Mouse (Mus musculus): ENCODE results near the gene Prune2.

Gene Prune2

DNA sequence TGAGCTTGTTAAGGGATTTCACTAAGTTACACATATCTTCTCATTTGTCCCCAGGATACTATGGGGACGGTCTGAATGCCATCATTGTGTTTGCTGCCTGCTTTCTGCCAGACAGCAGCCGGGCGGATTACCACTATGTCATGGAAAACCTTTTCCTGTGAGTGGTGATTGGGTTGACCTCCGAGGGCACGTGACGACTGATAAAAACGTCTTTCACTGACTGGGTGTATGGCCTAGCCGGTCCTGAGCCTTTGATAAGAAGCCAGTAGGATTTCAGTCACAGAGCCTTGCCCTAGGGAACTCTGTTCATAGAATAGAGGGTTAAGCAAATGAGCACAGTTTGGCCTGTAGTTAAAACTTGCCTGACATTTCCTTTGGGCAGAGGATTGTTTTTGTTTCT is 243.1 kb downstream of the Prune2 start:
- no peak for DNase-seq (ENCODE audit: low spot score)

DNA sequence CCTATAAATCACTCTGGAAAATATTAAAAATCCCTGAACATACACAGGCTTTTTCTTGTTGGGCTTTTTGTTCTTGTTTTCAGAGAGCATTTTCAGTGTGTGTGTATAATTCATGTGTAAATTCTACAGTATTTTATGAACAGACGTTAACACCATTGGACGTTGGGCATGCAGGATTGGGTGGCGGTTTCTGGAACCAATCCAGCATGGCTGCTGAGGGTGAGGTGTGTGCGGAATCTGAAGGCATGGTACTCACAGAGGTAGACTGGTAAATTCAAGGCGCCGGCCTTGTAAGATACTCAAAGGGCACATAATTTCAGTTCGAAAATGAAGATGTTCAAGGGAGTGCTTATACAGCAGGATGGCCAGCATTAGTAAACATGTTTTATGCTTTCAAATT is 251.2 kb downstream of the Prune2 start:
- DNase-seq (ENCODE audit: low spot score) = no peak

DNA sequence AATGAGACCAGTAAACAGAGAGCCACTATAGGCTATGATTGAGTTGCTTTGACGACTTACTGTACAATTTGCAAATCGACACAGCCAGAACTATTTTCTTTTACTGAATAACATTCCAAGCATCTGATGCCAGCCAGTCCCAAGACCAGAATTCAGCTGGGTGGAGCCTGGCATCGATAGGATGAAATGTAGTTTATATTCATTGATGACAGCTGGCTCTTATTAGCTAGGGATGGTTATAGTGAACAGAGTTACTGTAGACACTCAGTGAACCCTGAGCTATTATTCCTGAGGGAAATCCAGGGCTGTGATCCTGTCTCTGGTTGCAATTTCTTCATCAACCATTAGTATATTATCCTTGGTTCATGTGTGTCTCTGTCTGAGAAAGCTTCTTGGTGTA is 254.6 kb downstream of the Prune2 start:
- DNase-seq (ENCODE audit: low spot score) = no peak

DNA sequence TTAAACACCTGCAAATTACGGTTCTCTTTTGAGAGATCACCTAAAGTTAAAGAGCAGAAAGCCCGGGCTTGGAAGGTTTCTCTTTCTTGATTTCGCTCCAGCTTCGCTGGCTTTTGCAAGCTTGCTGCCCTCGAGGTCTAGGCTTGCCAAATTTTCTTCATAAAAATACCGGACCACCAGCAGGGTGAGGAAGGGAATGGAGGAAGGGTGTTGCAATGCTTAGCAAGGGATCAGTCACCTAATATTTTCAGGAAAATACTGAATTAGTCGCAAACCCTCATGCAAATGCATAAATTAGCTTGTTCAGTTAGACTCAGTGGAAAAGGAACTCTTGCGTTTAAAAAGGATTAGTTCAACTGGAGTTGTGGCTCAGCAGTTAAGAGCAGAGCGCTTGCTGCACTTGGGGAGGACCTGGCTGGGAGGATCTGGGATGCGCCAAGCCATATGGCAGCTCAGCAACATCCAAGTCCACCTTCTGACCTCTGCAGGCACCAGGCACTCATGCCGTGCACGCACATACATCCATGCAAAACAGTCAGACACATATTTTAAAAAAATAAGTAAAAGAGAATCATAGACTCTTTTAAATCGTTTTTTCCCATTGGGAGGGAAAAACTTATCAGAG is 259.1 kb downstream of the Prune2 start:
- DNase-seq (ENCODE audit: low spot score) = no peak

GRCm38 (mm10) chr19:17218195-17218594 is 262.3 kb downstream of the Prune2 start:
- no peak for DNase-seq (ENCODE audit: low spot score)

- DNase-seq (ENCODE audit: low spot score) = no peak
Observed at GRCm38 (mm10) chr19:17223801-17224200, 267.9 kb downstream of the Prune2 start.

DNA sequence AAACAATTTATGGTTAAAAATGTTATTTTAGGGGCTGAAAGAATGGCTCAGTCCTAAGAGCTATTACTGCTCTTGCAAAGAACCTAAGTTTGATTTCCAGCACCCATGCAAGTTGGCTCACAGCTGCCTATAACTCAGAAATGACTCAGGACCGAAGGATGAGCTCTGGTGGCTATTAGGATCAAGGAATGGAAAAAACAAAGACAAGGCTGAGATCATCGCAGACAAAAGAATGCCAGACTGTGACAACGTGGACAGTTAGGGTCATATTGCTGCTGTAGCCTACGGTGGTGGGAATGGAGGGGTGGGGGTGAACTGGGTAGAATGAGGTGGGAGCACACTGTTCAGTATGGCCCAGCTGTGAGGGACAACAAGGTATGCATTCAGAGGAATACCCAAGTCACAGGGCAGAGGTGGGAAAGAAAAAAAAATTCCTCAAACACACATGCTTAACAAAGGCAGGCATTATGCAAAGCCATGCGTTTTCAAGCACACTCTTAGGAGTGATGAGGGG is 269.7 kb downstream of the Prune2 start:
- no peak for DNase-seq (ENCODE audit: low spot score)

GRCm38 (mm10) chr19:17226096-17226495 is 270.2 kb downstream of the Prune2 start:
- no peak for DNase-seq (ENCODE audit: low spot score)

GRCm38 (mm10) chr19:17230013-17230412 is 274.1 kb downstream of the Prune2 start:
- no peak for DNase-seq (ENCODE audit: low spot score)

GRCm38 (mm10) chr19:17238471-17238870 is 282.6 kb downstream of the Prune2 start:
- no peak for DNase-seq (ENCODE audit: low spot score)

DNA sequence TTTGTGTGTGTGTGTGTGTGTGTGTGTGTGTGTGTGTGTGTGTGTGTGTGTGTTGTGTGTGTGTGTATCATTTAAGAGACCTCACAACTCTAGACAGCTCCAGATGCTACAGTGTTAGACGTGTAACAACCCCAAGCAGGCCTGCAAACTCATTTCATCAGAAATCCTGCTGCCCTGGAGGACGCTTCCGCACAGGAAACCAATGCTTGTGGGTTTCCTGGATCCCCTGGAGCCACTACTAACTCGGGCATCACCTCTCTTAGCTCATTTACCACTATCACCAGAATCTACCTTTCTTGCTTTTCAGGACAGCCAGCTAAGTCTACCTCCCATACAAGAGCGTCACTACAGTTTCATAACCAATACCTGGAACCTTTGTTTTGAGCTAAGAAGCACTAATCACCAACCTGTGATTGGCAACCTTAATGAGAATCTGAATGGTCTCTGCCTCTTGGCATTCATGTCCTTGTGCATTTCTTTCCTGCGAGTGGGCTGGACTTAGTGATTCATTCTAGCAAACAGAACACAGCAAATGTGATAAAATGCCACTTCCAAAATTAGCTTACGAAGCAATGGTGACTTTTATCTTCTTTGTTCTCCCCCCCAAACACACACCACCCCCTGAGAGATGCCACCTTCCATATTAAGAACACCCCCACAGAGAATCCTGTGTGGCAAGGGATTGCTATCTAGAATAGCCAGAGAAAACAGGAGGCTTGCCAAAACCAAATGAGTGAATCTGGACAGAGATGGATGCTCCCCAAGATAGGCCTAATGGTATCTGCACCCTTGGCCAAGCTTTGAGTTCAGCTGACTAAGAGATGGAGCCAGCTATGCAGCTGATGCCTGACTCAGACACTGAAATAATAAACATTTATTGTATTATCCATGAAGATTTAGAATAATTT is 284.5 kb downstream of the Prune2 start:
- DNase-seq (ENCODE audit: low spot score) = peak; percentile 8

DNA sequence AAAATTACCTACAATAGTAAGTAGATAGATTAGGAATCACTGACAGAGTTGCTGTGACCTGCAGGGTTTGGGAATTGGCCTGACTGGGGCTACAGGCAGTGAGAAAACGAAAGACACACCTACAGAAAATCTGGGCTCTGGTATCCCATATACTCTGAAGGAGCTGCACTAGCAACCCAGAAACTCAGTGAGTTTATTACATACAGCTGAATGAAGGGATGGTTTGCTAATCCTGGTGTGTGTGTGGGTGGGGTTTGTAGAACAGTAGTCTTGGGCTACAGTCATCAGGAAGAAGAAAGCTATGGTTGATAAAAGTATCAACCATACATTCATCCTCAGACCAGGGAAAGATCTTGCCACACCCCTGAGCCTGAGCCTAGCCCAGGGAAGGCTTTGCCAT is 285.3 kb downstream of the Prune2 start:
- no peak for DNase-seq (ENCODE audit: low spot score)

- no peak for DNase-seq (ENCODE audit: low spot score)
Observed at GRCm38 (mm10) chr19:17242962-17243361, 287.0 kb downstream of the Prune2 start.

DNA sequence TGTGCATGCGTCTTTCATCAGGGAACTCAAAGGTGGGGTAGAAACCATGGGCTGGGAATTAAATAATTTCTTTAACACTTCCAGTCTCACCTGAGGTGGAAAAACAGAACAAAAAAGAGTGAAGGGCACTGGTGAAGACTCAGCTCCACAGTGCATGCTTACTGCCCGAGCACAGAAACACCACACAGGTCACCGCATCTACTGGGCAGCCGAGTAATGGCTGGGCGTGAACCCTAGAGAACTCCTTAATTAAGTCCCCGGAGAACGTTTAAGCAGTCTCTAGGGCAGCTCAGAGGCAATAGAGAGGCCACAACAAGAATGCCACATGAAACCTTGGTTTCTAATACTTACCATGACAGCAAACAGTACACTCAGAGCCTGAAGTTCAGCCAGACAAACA is 288.6 kb downstream of the Prune2 start:
- DNase-seq (ENCODE audit: low spot score) = no peak

DNA sequence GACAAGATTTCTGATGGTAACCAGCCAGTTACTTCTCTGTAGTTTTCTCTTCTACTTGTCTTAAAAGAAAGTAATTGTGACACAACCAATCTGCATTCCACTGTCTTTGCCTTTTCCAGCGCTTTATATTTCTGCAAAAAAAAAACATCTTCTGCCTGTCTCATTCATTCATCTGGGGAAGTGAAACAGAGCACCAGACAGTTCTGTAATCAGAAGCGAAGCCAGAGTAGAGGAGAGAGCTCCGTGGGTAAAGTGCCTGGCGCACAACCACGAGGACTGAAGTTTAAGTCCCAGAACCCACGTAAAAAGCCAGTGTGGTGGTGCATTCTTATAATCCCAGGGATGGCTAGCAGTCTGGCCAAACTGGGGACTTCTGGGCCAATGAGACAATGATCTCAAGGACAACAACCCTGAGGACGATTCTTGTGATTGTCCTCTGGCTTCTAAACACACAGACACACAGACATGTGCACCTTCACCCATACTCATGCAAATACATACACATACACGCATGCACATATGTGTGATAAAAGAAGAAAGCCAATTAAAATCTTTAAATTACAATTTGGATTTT is 291.5 kb downstream of the Prune2 start:
- no peak for DNase-seq (ENCODE audit: low spot score)

DNA sequence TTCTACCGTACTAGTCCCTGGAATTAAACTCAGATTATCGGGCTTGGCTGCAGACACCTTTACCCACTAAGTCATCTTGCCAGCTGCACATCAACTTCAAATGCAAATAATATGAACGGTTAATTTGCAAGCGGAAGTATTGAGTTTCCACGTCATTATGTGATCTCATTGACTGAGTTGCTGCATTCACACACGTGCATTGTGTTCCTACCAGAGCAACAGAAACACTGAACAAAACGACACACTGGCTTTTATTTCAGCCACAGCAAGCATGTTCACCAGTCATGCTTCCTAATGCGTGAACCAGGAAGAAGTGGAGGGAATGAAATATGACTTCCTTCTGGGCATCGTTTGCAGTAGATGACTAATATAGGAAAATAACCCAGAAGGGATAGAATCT is 293.8 kb downstream of the Prune2 start:
- no peak for DNase-seq (ENCODE audit: low spot score)

GRCm38 (mm10) chr19:17250801-17251200 is 294.9 kb downstream of the Prune2 start:
- no peak for DNase-seq (ENCODE audit: low spot score)

- no peak for DNase-seq (ENCODE audit: low spot score)
Observed at GRCm38 (mm10) chr19:17251453-17251852, 295.5 kb downstream of the Prune2 start.

DNA sequence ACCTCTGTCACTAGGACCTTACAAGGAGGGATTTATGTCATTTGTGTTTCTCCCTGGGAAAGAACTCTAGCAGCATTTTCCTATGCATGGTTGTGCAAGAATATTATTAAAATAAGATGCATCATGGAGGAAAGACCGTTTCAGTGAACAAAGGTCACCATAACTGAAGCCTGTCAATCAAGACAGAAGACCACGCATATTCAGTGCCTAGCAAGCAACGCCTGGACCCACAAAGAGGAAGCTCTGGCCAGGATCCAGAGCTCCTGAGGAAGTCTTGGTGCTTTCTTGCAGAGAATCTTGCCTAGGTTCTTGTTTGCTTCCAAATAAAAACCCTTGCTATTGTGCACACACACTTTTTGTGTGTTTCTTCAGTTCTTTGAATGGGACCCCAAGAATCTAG is 296.9 kb downstream of the Prune2 start:
- no peak for DNase-seq (ENCODE audit: low spot score)

DNA sequence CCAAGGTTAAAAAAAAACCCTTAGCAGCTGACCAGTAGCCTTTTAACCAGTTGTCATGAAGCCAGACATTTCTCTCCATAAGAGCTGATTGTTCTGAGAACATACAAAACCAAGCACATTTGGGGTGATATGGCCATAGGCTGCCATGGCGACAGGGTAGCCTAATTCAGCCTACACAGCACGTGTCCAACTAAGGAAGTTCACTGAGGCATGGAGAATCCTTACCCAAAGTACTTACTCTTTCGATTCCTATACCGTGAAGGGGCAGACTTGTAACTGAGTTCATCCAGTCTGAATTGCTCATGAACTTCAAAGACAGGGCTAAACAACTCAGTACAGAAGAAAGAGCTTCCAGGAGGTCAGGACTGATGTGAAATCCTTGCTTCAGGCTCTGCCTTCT is 299.6 kb downstream of the Prune2 start:
- DNase-seq (ENCODE audit: low spot score) = no peak

GRCm38 (mm10) chr19:17256388-17256787 is 300.5 kb downstream of the Prune2 start:
- no peak for DNase-seq (ENCODE audit: low spot score)

DNA sequence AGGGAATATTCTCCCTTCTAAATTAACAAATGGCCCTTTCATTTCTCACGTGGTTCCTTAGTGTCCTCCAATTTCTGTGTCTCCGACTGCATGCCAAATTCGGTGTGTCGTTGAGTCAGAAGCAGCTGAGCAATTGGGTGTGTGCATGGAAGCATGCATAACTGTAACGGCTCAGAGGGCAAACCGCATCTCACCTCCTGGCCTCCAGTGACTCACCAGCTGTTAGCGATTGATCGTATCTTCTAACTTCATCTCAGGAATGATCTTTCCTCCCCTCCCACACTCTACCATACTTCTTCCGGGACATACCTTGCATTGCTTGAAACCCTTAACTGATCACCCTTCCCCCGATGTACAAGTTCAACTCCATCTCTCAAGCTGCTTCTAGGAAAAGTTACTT is 300.9 kb downstream of the Prune2 start:
- no peak for DNase-seq (ENCODE audit: low spot score)

DNA sequence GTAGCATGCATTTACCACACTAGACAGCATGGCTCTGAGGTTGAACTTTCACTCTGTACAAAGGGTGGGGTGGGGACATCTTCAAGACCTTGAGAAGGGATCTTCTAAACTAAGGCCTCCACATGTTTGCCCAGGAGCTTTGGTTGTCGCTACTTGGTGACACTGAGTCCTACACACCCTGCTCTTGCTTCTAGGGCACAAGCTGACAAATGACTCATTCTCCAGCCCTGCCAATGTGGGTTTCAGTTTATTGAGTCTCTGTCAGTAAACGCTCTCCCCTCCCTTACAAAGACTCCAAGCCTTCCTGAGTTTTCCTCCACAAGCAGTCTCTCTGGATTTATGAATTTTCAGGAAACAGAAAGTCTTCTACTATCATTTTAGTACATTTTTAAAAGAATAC is 307.3 kb downstream of the Prune2 start:
- DNase-seq (ENCODE audit: low spot score) = no peak

Measured in layer of hippocampus, adult 11-12 months (tissue).